Mouse (Mus musculus) small intestine, adult 2 months (tissue): ENCODE results near the gene Hnf1b. TPM values are rescaled to one million over a fixed set of nuclear protein-coding genes. Genes with fewer than 3 reads are reported as not detected.

Experiments used
- H3K27ac ChIP-seq: fragments of 200-500 bp; 2 replicates; pipeline ENCODE4 v1.5.1; 2012; ENCODE audit warnings: low read depth, low read length, control low read depth, inconsistent platforms; ENCODE audit not compliant: insufficient read depth
- H3K27me3 ChIP-seq: fragments of 200-500 bp; 2 replicates; pipeline ENCODE4 v1.6.1; 2012; ENCODE audit warnings: mild to moderate bottlenecking, moderate library complexity, low read length, inconsistent platforms; ENCODE audit not compliant: control insufficient read depth, insufficient read depth
- H3K36me3 ChIP-seq: fragments of 200-500 bp; 2 replicates; pipeline ENCODE4 v1.6.1; 2012; ENCODE audit warnings: mild to moderate bottlenecking, low read length, control low read depth, inconsistent platforms; ENCODE audit not compliant: control insufficient read depth, insufficient read depth
- H3K4me1 ChIP-seq: fragments of 200-500 bp; 2 replicates; pipeline ENCODE4 v1.6.1; 2012; ENCODE audit warnings: low read length, inconsistent platforms, mixed read lengths; ENCODE audit not compliant: control insufficient read depth, insufficient read depth, insufficient read length
- H3K4me3 ChIP-seq: fragments of 200-500 bp; 2 replicates; pipeline ENCODE4 v1.5.1; 2012; ENCODE audit warnings: low read depth, mild to moderate bottlenecking, control low read depth, inconsistent platforms, low read length, moderate library complexity
- CTCF ChIP-seq: fragments of 200-500 bp; IDR thresholded peaks from 2 replicates; pipeline ENCODE4 v1.5.1; 2012; ENCODE audit warnings: low read depth, mild to moderate bottlenecking, control low read depth, inconsistent platforms, low read length, moderate library complexity, mixed read lengths; ENCODE audit not compliant: insufficient replicate concordance, insufficient read length; ENCODE audit errors: extremely low read depth
- POLR2A ChIP-seq: fragments of 200-500 bp; IDR thresholded peaks from 2 replicates; pipeline ENCODE4 v1.6.1; 2012; ENCODE audit warnings: low read depth, mild to moderate bottlenecking, control low read depth, inconsistent platforms, low read length, moderate library complexity
- WGBS: fragments of 180-500 bp; shearing (Covaris S2); methylation state at CpG from one replicate; pipeline ENCODE4 v1.1.7; 2018; 5-methylcytosine and 5-hydroxymethylcytosine counted together
- polyA plus RNA-seq: library from polyadenylated mRNA; depleted of rRNA; stranded (reverse); fragments of >200 nt; gene quantifications from 2 replicates; pipeline ENCODE4 v1.2.3, GENCODE M21; 2012

Gene Hnf1b
- polyA plus RNA-seq, 1 experiment: 23.3 TPM

DNA sequence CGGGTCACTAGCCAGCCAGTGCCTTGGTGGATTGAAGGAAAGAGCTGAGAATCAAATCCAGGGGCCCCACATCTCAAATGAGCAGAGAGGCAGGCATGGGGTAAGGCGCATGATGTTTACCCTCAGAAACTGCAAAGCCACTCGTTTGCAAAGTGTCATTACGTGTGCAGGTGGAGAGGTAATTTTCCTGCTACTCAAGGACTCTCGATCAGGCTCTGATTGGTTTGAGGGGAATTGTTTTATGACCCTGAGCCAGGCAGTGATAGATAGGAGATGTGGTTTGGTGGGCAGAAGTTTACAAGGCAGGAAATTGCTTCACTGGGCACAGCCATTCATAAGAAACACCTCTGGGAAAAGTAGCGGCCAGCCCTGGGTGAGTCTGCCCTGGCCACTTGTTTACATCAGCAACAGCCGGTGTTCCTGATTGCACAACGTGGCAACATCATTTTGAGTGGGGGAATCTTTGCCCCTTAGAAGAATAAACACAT is 64.0 kb downstream of the Hnf1b start:
- peak overlapping the region; percentile 24; the same call in 1 of the 2 replicates for H3K27ac ChIP-seq
- no peaks in the 10 kb centered on the region for H3K27me3 ChIP-seq
- TF ChIP-seq POLR2A (no peak), CTCF (no peak)
- H3K36me3 ChIP-seq: no peaks in the 10 kb centered on the region
- H3K4me3 ChIP-seq: no peak overlapping the region
- H3K4me1 ChIP-seq: peaks cover 15% of the 10 kb centered on the region
- 9% methylated on average over 8 of the region's 8 CpGs for WGBS

DNA sequence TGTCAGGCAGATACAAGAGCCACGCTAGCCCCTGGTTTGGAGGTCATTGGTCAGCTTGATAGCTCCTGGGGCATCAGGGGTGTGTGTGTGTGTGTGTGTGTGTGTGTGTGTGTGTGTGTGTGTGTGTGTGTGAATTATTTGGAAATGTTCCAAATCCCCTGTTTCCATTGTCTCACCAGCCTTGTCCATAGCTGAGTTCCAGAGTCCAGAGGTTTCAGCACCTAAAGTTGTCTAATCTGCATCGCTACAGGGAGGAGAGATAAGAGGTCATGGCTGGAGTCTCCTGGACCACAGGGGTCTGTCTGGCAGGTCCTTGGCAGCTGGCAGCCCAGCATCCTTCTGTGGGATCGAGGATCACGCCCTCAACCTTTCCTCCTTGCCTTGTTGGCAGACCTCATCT is 64.6 kb downstream of the Hnf1b start:
- WGBS: 41% methylated on average over 4 of the region's 4 CpGs
- H3K27ac ChIP-seq: peak overlapping the region; percentile 24; the same call in 1 of the 2 replicates

DNA sequence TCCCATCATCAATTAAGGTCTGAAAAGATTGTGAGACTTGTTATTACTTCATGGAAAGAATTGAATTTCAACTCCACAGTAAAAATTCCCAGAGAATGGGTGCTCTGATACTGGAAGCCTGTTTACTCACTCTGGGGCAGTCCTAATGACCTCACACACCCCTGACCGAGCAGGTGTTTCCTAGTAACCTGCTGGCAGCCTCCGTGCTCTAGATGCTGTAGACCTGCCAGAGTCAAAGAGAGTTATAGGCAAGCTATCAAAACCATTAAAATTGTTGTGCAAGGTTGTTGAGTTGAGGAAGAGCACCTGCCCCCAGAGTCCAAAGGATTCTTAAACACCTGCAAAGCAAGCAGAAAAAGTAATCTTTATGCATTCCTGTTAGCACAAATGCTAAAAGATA is 72.7 kb downstream of the Hnf1b start:
- 19% methylated on average over 2 of the region's 2 CpGs for WGBS
- TF ChIP-seq CTCF (no peak), POLR2A (no peak)

More for the DNA sequence above, 64.6 kb downstream of the Hnf1b start:
- Histone ChIP-seq H3K27me3 (no peaks in the 10 kb centered on the region), H3K36me3 (no peaks in the 10 kb centered on the region), H3K4me3 (no peak overlapping the region), H3K4me1 (peaks cover 15% of the 10 kb centered on the region)
- TF ChIP-seq CTCF (no peak), POLR2A (no peak)

DNA sequence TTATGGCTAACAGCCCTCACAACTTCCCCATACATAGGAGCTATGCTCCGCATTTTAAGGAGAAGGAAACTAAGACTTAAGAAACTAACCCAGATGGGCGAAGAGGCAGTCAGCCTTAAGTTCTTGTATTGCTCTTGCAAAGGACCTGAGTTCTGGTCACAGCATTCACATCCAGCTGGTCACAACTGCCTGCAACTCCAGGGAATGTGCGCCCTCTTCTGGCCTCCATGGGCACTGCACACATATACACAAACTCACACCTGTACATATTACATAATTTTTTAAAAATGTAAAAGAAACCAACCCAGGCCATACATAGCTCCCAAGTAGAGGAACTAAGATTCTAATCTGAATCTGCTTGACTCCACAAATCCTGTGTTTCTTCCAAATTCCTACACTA is 77.2 kb downstream of the Hnf1b start:
- Histone ChIP-seq H3K27ac (no peak overlapping the region), H3K36me3 (no peaks in the 10 kb centered on the region), H3K4me1 (no peaks in the 10 kb centered on the region), H3K27me3 (no peaks in the 10 kb centered on the region), H3K4me3 (no peak overlapping the region)
- 69% methylated on average over 3 of the region's 3 CpGs for WGBS
- TF ChIP-seq CTCF (peak; percentile 76; the same call in 1 of the 2 replicates), POLR2A (no peak)

More for the DNA sequence above, 72.7 kb downstream of the Hnf1b start:
- Histone ChIP-seq H3K4me1 (no peaks in the 10 kb centered on the region), H3K27me3 (no peaks in the 10 kb centered on the region), H3K4me3 (no peak overlapping the region), H3K36me3 (no peaks in the 10 kb centered on the region), H3K27ac (no peak overlapping the region)

DNA sequence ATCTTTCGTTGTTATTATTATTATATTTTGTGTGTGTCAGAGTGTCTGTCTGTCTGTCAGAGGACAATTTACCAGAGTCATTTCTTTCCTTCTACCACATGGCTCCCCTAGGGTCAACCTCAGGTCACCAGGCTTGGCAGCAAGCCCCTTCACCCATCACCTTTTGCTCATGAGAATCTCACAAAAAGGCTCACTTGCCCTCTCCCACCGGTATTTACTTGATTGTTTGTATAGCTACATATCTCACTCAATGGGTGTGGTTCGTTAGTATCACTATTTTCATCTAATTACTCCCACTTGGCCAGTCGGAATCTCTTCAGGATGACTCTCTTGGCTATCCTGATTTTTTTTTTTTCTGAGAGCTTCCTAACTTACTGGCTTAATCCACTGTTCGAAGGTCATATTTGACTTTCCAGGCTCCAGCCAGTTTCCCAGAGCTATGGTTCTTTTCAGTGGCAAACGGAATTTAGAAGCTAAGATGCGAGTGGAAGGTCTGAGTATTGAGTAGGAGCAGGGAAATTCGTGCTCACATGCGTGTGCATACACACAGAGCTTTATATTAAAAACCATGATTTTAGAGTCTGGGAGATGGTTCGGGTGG is 82.7 kb downstream of the Hnf1b start:
- WGBS: 31% methylated on average over 10 of the region's 10 CpGs
- no peak for TF ChIP-seq CTCF
- no peak for TF ChIP-seq POLR2A
- Histone ChIP-seq H3K36me3 (no peaks in the 10 kb centered on the region), H3K4me3 (no peak overlapping the region), H3K27ac (no peak overlapping the region), H3K27me3 (no peaks in the 10 kb centered on the region), H3K4me1 (peaks cover 2% of the 10 kb centered on the region; the same call in 1 of the 2 replicates)

DNA sequence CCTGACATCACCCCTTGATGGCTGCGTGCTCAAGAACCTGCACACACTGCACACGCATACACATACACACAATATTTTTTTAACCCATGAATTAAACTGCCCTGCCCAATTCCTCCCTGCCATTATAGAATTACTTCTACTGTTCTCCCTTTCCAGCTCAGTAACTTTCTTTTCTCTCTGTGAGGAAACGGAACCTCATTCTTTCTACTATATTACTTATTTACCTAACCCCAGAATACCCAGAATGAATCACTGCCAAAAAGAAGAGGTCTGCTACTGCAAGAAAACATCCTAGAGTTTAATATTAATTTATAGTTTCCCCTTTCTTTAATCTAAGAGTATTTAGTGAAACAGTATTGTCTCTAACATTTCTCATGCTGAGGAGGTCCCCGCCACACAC is 83.5 kb downstream of the Hnf1b start:
- TF ChIP-seq POLR2A (no peak), CTCF (no peak)
- 60% methylated on average over 4 of the region's 4 CpGs for WGBS

DNA sequence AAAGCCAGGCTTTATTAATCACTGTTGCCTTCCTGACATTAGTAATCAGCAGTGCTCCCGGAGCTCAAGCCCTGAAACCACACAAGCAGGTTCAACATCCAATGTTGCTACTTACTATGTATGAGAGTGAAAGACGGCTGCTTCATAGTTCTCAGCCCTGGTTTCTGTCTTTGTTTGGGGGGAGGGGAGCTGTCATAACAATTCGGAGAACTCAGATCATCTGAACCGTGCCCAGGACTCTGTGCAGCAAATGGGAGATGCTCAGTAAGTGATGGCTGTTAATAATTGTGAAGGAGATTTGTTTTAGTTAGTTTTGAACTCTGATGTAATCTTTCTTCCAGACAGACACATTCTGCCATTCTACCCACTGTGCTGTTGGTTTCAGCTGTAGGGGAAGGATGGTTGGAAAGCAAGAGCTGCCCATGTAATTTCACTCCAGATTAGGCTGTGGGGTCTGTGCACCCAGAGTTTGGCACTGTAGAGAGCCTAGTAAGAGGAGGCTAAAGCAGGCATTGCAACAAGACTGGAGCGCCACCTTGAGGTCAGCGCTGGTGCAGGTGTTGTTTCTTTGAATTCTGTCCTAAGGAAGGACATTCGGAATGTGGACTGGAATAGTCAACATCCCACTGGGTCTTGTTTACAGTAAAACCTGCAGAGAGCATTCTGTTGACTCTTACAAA is 86.3 kb downstream of the Hnf1b start:
- no peaks in the 10 kb centered on the region for H3K27me3 ChIP-seq
- WGBS: 16% methylated on average over 7 of the region's 7 CpGs
- H3K4me3 ChIP-seq: no peak overlapping the region
- H3K36me3 ChIP-seq: no peaks in the 10 kb centered on the region
- peak; percentile 90; the same call in 1 of the 2 replicates for TF ChIP-seq CTCF
- TF ChIP-seq POLR2A: no peak
- peaks cover 2% of the 10 kb centered on the region; the same call in 1 of the 2 replicates for H3K4me1 ChIP-seq
- no peak overlapping the region for H3K27ac ChIP-seq

More for the DNA sequence above, 83.5 kb downstream of the Hnf1b start:
- H3K4me3 ChIP-seq: no peak overlapping the region
- peaks cover 2% of the 10 kb centered on the region; the same call in 1 of the 2 replicates for H3K4me1 ChIP-seq
- H3K27ac ChIP-seq: no peak overlapping the region
- no peaks in the 10 kb centered on the region for H3K36me3 ChIP-seq
- H3K27me3 ChIP-seq: no peaks in the 10 kb centered on the region
